ENCODE assay signal across 8 mouse cellular contexts in genomic region chr5:112227354-112227753, GRCm38 (mm10). TPM values are rescaled to one million over a fixed set of nuclear protein-coding genes. Genes with fewer than 3 reads are reported as not detected.
DNase-seq lines count a peak whose midpoint lies in the region; ATAC-seq and TF ChIP-seq lines count a peak whose summit lies in the region.

No protein-coding gene starts in this region.

- intact Hi-C loops in heart, postnatal 10 days (cut with DNase I) = no loop called here
- intact Hi-C loops in left cerebral cortex, postnatal 25 days (cut with DNase I) = no loop called here

- no peak overlapping the region; the same call in 1 of the 2 replicates for H3K9ac ChIP-seq in heart, embryonic 16.5 days (ENCODE audit: low read length)
- peak overlapping the region; percentile 96 for H3K9ac ChIP-seq in forebrain, embryonic 16.5 days (replicated peaks; ENCODE audit: low read depth, low read length)

- H3K27ac ChIP-seq in heart, embryonic 16.5 days (ENCODE audit: low read length) = no peak overlapping the region
- no peak overlapping the region for H3K27ac ChIP-seq in bone marrow macrophage, adult 2 months (ENCODE audit: insufficient read depth, low read depth, low read length)
- H3K27ac ChIP-seq in forebrain, embryonic 16.5 days (ENCODE audit: low read length) = peak overlapping the region; percentile 93
- no peak overlapping the region for H3K27ac ChIP-seq in olfactory bulb, adult 2 months (ENCODE audit: insufficient read depth, low read depth, low read length)

- H3K4me3 ChIP-seq in heart, embryonic 16.5 days (ENCODE audit: low read length) = peak overlapping the region; percentile 27
- H3K4me3 ChIP-seq in bone marrow macrophage, adult 2 months (ENCODE audit: insufficient read depth, low read length) = peak overlapping the region; percentile 4
- peak overlapping the region; percentile 68 for H3K4me3 ChIP-seq in forebrain, embryonic 16.5 days (replicated peaks; ENCODE audit: low read length)
- peak overlapping the region; percentile 42 for H3K4me3 ChIP-seq in olfactory bulb, adult 2 months (ENCODE audit: insufficient read depth, low read depth, low read length)

- H3K36me3 ChIP-seq in heart, embryonic 16.5 days (ENCODE audit: control insufficient read depth, insufficient read depth) = no peaks in the 10 kb centered on the region
- H3K36me3 ChIP-seq in forebrain, embryonic 16.5 days (ENCODE audit: control insufficient read depth, insufficient read depth) = peaks cover 4% of the 10 kb centered on the region; the same call in 1 of the 2 replicates

- DNase-seq in heart, postnatal 10 days = no peak
- peak; percentile 63 to 86 for DNase-seq in left cerebral cortex, postnatal 25 days (ENCODE audit: low spot score in 2 of 2)
- DNase-seq in spleen, adult 12 weeks (ENCODE audit: low spot score) = no peak

- H3K4me2 ChIP-seq in heart, embryonic 16.5 days (ENCODE audit: low read depth, low read length) = peak overlapping the region; percentile 48
- H3K4me2 ChIP-seq in forebrain, embryonic 16.5 days (ENCODE audit: low read length) = peak overlapping the region; percentile 93

- no peaks in the 10 kb centered on the region for H3K9me3 ChIP-seq in heart, embryonic 16.5 days (replicated peaks; ENCODE audit: control insufficient read depth, low read length)
- H3K9me3 ChIP-seq in forebrain, embryonic 16.5 days (ENCODE audit: control insufficient read depth, low read length) = no peaks in the 10 kb centered on the region

- H3K27me3 ChIP-seq in heart, embryonic 16.5 days (ENCODE audit: control insufficient read depth, insufficient read depth, low read length) = peaks cover 73% of the 10 kb centered on the region
- H3K27me3 ChIP-seq in forebrain, embryonic 16.5 days (replicated peaks; ENCODE audit: control insufficient read depth, insufficient read depth, low read length) = no peaks in the 10 kb centered on the region

- no peak for TF ChIP-seq CTCF in bone marrow macrophage, adult 2 months (IDR thresholded peaks at IDR 0.05; ENCODE audit: low read depth, low read length)
- no peak for TF ChIP-seq CTCF in olfactory bulb, adult 2 months (IDR thresholded peaks at IDR 0.05; ENCODE audit: insufficient read depth, low read depth, low read length)

- no peak for TF ChIP-seq POLR2A in bone marrow macrophage, adult 2 months (IDR thresholded peaks at IDR 0.05; ENCODE audit: borderline replicate concordance, low read depth, low read length)
- no peak for TF ChIP-seq POLR2A in olfactory bulb, adult 2 months (IDR thresholded peaks at IDR 0.05; ENCODE audit: insufficient read depth, low read depth, low read length)

- no peak for ATAC-seq in heart, embryonic 16.5 days (replicated peaks; ENCODE audit: extremely low read depth, insufficient read depth, low FRiP score)
- ATAC-seq in forebrain, embryonic 16.5 days = peak; percentile 21
- ATAC-seq in megakaryocyte-erythroid progenitor cell, adult 5-6 weeks (replicated peaks; ENCODE audit: low FRiP score, low TSS enrichment, poor library complexity, severe bottlenecking) = no peak

- WGBS in heart, embryonic 16.5 days = under 1% methylated on average over 29 of the region's 30 CpGs
- WGBS in forebrain, embryonic 16.5 days = under 1% methylated on average over 30 of the region's 30 CpGs
- 1% methylated on average over 30 of the region's 30 CpGs for WGBS in olfactory bulb, adult 2 months

- peaks cover 6% of the 10 kb centered on the region for H3K4me1 ChIP-seq in heart, embryonic 16.5 days (ENCODE audit: control insufficient read depth, insufficient read depth, low read length)
- H3K4me1 ChIP-seq in bone marrow macrophage, adult 2 months (ENCODE audit: control insufficient read depth, insufficient read depth, low read length) = no peaks in the 10 kb centered on the region
- peaks cover 40% of the 10 kb centered on the region for H3K4me1 ChIP-seq in forebrain, embryonic 16.5 days (replicated peaks; ENCODE audit: control insufficient read depth, insufficient read depth, low read length)
- H3K4me1 ChIP-seq in olfactory bulb, adult 2 months (ENCODE audit: control insufficient read depth, insufficient read depth, low read length) = peaks cover 21% of the 10 kb centered on the region

RNA-seq across cellular contexts. Expression of gene Cryba4, which starts 25.0 kb away (rescaled TPM):
- polyA plus RNA-seq in heart, embryonic 16.5 days (2015; fragmentation: Nextera tagmentation; extraction: Ambion mirVana) = 1.6 and 2.0 TPM in 2 replicates
- 1 to 10 TPM; 3.1 to 3.2 TPM for total RNA-seq in heart, postnatal 10 days (2021)
- polyA plus RNA-seq in bone marrow macrophage, adult 2 months (2012; ENCODE audit: insufficient read depth, insufficient read length, missing spikeins) = 3.0 and 4.7 TPM in 2 replicates
- polyA plus RNA-seq in forebrain, embryonic 16.5 days (2015; fragmentation: Nextera tagmentation; extraction: Ambion mirVana) = 0.75 and 1.4 TPM in 2 replicates
- 1 to 10 TPM in 1 of 2 experiments, under 1 TPM in 1; 0.78 to 1.0 TPM for total RNA-seq in left cerebral cortex, postnatal 25 days (2021)
- polyA plus RNA-seq in olfactory bulb, adult 2 months (2012; ENCODE audit: insufficient read depth, insufficient read length, low replicate concordance, missing spikeins) = not detected in 2 replicates
- total RNA-seq in megakaryocyte-erythroid progenitor cell, adult 5-6 weeks (2014; fragmentation: Nextera tagmentation) = not detected in 2 replicates
- not detected in 2 replicates for total RNA-seq in megakaryocyte-erythroid progenitor cell, adult 5-6 weeks (2017)

RNA-seq across cellular contexts. Expression of gene Crybb1, which starts 28.3 kb away (rescaled TPM):
- polyA plus RNA-seq in heart, embryonic 16.5 days (2015; fragmentation: Nextera tagmentation; extraction: Ambion mirVana) = 1.5 TPM in 2 replicates
- total RNA-seq in heart, postnatal 10 days (2021) = under 1 TPM; 0.35 to 0.81 TPM
- not detected in 2 replicates for polyA plus RNA-seq in bone marrow macrophage, adult 2 months (2012; ENCODE audit: insufficient read depth, insufficient read length, missing spikeins)
- 4.6 and 5.8 TPM in 2 replicates for polyA plus RNA-seq in forebrain, embryonic 16.5 days (2015; fragmentation: Nextera tagmentation; extraction: Ambion mirVana)
- 1 to 10 TPM; 7.7 to 9.9 TPM for total RNA-seq in left cerebral cortex, postnatal 25 days (2021)
- not detected in 2 replicates for polyA plus RNA-seq in olfactory bulb, adult 2 months (2012; ENCODE audit: insufficient read depth, insufficient read length, low replicate concordance, missing spikeins)
- not detected in 2 replicates for total RNA-seq in megakaryocyte-erythroid progenitor cell, adult 5-6 weeks (2014; fragmentation: Nextera tagmentation)
- total RNA-seq in megakaryocyte-erythroid progenitor cell, adult 5-6 weeks (2017) = not detected in 2 replicates

RNA-seq across cellular contexts. Expression of gene Tpst2, which starts 49.1 kb away (rescaled TPM):
- 51.0 and 53.0 TPM in 2 replicates for polyA plus RNA-seq in heart, embryonic 16.5 days (2015; fragmentation: Nextera tagmentation; extraction: Ambion mirVana)
- total RNA-seq in heart, postnatal 10 days (2021) = 10 to 100 TPM; 48.3 to 61.0 TPM
- 42.1 and 50.1 TPM in 2 replicates for polyA plus RNA-seq in bone marrow macrophage, adult 2 months (2012; ENCODE audit: insufficient read depth, insufficient read length, missing spikeins)
- 27.9 and 30.2 TPM in 2 replicates for polyA plus RNA-seq in forebrain, embryonic 16.5 days (2015; fragmentation: Nextera tagmentation; extraction: Ambion mirVana)
- total RNA-seq in left cerebral cortex, postnatal 25 days (2021) = 10 to 100 TPM; 39.0 to 43.9 TPM
- not detected in 2 replicates for polyA plus RNA-seq in olfactory bulb, adult 2 months (2012; ENCODE audit: insufficient read depth, insufficient read length, low replicate concordance, missing spikeins)
- total RNA-seq in megakaryocyte-erythroid progenitor cell, adult 5-6 weeks (2014; fragmentation: Nextera tagmentation) = 37.4 and 43.4 TPM in 2 replicates
- 17.6 and 27.3 TPM in 2 replicates for total RNA-seq in megakaryocyte-erythroid progenitor cell, adult 5-6 weeks (2017)

Comparison
In these comparisons a context has a peak if more than half of its experiments do, and no peak if none do; other contexts are left out.
1. H3K4me3 ChIP-seq: peak in every context shown above with its lines; median percentile 68 in forebrain, embryonic 16.5 days; 42 in olfactory bulb, adult 2 months; 27 in heart, embryonic 16.5 days; 4 in bone marrow macrophage, adult 2 months.
2. DNase-seq: peak in left cerebral cortex, postnatal 25 days (2 of 2); none in heart, postnatal 10 days (0 of 2) and spleen, adult 12 weeks (single experiment).